Mouse (Mus musculus) forebrain, embryonic 14.5 days (tissue): ENCODE data around the gene Dync1li2. TPM values are rescaled to one million over a fixed set of nuclear protein-coding genes. Genes with fewer than 3 reads are reported as not detected.

Experiments
- ATAC-seq: fragments of 200-750 bp; cut with Nextera tagmentation; 2 replicates; pipeline ENCODE4 v1.8.0; 2017; ENCODE audit warnings: mild to moderate bottlenecking, moderate library complexity
- DNase-seq: peaks from one replicate; pipeline ENCODE4 v3.0.0-alpha.2; 2015; ENCODE audit warnings: low spot score
- H3K27ac ChIP-seq: fragments of 300-500 bp; sonication (generic); 2 replicates; pipeline ENCODE4 v1.5.1; 2014; ENCODE audit warnings: low read depth, mild to moderate bottlenecking, control low read depth, low read length, moderate library complexity
- H3K27me3 ChIP-seq: fragments of 300-500 bp; sonication (generic); replicated peaks from 2 replicates; pipeline ENCODE4 v1.6.1; 2014; ENCODE audit warnings: low read length, control low read depth, mixed read lengths; ENCODE audit not compliant: control insufficient read depth, insufficient read depth
- H3K36me3 ChIP-seq: fragments of 300-500 bp; sonication (generic); 2 replicates; pipeline ENCODE4 v1.6.1; 2014; ENCODE audit warnings: low read length, control low read depth; ENCODE audit not compliant: control insufficient read depth, insufficient read depth
- H3K4me1 ChIP-seq: fragments of 300-500 bp; sonication (generic); 2 replicates; pipeline ENCODE4 v1.6.1; 2014; ENCODE audit warnings: antibody characterized with exemption, low read length, control low read depth; ENCODE audit not compliant: control insufficient read depth, insufficient read depth
- H3K4me2 ChIP-seq: fragments of 300-500 bp; sonication (generic); 2 replicates; pipeline ENCODE4 v1.6.1; 2014; ENCODE audit warnings: mild to moderate bottlenecking, control low read depth, low read length
- H3K4me3 ChIP-seq: fragments of 300-500 bp; sonication (generic); 2 replicates; pipeline ENCODE4 v1.5.1; 2014; ENCODE audit warnings: low read depth, low read length, control low read depth
- H3K9ac ChIP-seq: fragments of 300-500 bp; sonication (generic); 2 replicates; pipeline ENCODE4 v1.6.1; 2014; ENCODE audit warnings: mild to moderate bottlenecking, low read length, control low read depth, moderate library complexity
- H3K9me3 ChIP-seq: fragments of 300-500 bp; sonication (generic); replicated peaks from 2 replicates; pipeline ENCODE4 v1.6.1; 2016; ENCODE audit warnings: low read length, control low read depth, mixed read lengths; ENCODE audit not compliant: control insufficient read depth
- WGBS: fragments of 180-500 bp; shearing (Covaris S2); extraction: QIAGEN DNeasy Blood & Tissue Kit; methylation state at CpG from one replicate; pipeline ENCODE4 v1.1.7; 2014; 5-methylcytosine and 5-hydroxymethylcytosine counted together
- polyA plus RNA-seq: library from polyadenylated mRNA; unstranded; fragments of >200 nt; fragmentation: Nextera tagmentation; extraction: Ambion mirVana; gene quantifications from 2 replicates; pipeline ENCODE4 v1.2.1, GENCODE M21; 2014

Gene Dync1li2
- polyA plus RNA-seq, 1 experiment from 2014 or later: 61.1 TPM

DNA sequence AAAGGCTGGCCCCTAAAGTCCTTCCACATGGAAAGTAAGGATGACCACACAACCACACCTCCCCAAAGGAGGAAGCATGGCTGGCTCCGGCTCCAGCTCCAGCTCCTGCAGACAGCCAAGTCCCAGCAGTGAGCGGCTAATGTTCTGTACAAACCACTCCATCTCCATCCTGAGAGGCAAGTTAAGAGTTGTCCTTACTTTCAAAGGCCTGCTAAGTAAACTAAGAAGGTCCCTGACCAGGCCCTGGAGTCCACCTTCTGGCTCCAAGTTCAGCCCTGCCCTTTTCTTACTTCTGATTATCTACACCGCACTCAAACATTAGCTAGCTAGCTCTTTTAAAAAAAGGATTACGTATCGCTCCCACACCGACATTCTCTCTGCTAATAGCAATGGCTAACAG, 49.1 kb downstream of the Dync1li2 start:
- H3K9me3 ChIP-seq: no peaks in the 10 kb centered on the region
- WGBS: 79% methylated on average over 6 of the region's 6 CpGs
- peak overlapping the region; percentile 87; the same call in 1 of the 2 replicates for H3K9ac ChIP-seq
- H3K36me3 ChIP-seq: no peaks in the 10 kb centered on the region
- peak overlapping the region; percentile 94 for H3K4me2 ChIP-seq
- H3K4me1 ChIP-seq: peaks cover 15% of the 10 kb centered on the region
- 0 out of 2 replicates have a peak overlapping the region, but pooled peaks have one; percentile 77 for H3K4me3 ChIP-seq
- H3K27ac ChIP-seq: no peak overlapping the region
- DNase-seq (no peak), ATAC-seq (no peak)
- no peaks in the 10 kb centered on the region for H3K27me3 ChIP-seq

DNA sequence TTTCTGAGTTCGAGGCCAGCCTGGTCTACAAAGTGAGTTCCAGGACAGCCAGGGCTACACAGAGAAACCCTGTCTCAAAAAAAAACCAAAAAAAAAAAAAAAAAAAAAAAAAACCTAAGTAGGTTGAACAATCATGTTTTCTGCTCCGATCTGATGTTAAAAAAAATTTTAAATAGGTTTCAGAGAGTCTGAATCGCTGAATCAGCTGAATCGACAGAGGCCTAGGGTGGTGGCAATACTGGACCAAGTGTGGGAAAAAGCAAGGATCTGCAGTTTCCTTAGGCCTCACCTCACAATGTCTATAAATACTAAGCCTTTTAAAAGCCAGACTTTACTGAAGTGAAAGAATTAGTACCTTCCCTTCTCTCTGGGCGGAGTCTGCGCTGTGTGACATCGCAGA, 49.7 kb downstream of the Dync1li2 start:
- ATAC-seq (no peak), DNase-seq (no peak)
- no peak overlapping the region for H3K4me3 ChIP-seq
- H3K9ac ChIP-seq: no peak overlapping the region
- no peaks in the 10 kb centered on the region for H3K27me3 ChIP-seq
- H3K4me2 ChIP-seq: no peak overlapping the region
- no peak overlapping the region for H3K27ac ChIP-seq
- H3K4me1 ChIP-seq: peaks cover 15% of the 10 kb centered on the region
- 98% methylated on average over 6 of the region's 7 CpGs for WGBS
- no peaks in the 10 kb centered on the region for H3K36me3 ChIP-seq
- H3K9me3 ChIP-seq: no peaks in the 10 kb centered on the region

DNA sequence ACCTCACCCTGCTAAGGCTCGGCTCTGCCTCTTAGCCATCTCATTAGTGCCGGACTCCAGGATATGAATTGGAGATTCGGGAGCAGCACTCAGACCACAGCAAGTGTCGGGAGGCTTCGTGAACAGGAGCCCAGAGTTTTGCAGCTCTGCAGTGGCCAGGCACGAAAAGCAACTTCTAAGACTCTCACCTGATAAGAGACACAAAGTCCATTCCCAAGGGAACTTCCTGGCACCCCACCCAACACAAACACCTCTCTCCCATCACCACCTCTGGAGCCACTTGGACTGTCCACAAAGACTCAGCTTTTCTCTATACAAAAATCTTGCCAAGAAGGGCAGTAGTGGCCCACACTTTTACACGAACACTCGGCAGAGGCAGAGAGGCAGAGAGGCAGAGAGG, 52.6 kb downstream of the Dync1li2 start:
- no peaks in the 10 kb centered on the region for H3K36me3 ChIP-seq
- no peaks in the 10 kb centered on the region for H3K27me3 ChIP-seq
- H3K9ac ChIP-seq: no peak overlapping the region
- 79% methylated on average over 8 of the region's 8 CpGs for WGBS
- no peak overlapping the region for H3K4me3 ChIP-seq
- no peak overlapping the region for H3K4me2 ChIP-seq
- DNase-seq: no peak
- peaks cover 20% of the 10 kb centered on the region for H3K4me1 ChIP-seq
- H3K9me3 ChIP-seq: no peaks in the 10 kb centered on the region
- no peak overlapping the region for H3K27ac ChIP-seq
- ATAC-seq: no peak

DNA sequence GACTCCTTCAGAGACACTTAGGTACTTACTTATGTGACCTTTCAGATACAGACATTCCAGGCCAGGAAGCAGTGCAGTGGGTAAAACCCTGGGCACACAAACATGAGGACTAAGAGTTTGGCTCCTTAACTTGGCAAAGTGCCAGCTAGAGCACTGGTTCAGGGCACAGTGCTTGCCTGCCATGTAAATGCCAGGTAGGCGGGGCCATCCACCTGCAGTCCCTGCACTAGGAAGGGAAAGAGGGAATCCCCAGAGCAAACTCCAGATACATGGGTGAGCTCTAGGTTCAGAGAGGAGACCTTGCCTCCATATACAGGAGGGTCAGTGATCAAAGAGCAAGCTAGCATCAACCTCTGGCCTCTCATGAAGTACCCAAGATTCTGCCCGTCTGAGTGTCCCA, 54.9 kb downstream of the Dync1li2 start:
- peak; percentile 31 for ATAC-seq
- no peak for DNase-seq

DNA sequence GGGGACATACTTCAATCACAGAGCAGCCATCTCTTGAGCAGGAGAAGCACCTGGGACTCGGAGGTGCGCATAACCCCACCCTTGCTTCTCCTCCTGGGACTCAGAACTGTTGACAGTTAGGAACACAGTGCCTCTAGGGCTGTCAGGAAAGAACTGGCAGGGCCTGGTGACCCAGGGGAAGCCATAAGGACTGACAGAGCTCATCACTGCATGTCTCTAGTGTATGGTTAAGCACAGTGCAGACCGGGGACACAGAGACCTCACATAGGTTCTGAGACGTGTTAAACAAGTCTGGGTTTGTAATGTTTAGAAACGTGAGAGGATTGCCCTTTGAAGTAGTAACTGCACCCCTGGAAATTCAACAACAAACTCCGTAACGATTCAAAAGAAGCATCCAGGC, 55.3 kb downstream of the Dync1li2 start:
- WGBS: 71% methylated on average over 7 of the region's 7 CpGs
- no peaks in the 10 kb centered on the region for H3K9me3 ChIP-seq
- H3K27me3 ChIP-seq: no peaks in the 10 kb centered on the region
- no peak overlapping the region for H3K9ac ChIP-seq
- H3K36me3 ChIP-seq: no peaks in the 10 kb centered on the region
- peaks cover 7% of the 10 kb centered on the region; the same call in 1 of the 2 replicates for H3K4me1 ChIP-seq
- no peak for ATAC-seq
- H3K27ac ChIP-seq: no peak overlapping the region
- H3K4me3 ChIP-seq: no peak overlapping the region
- no peak for DNase-seq
- no peak overlapping the region for H3K4me2 ChIP-seq

More for the DNA sequence above, 54.9 kb downstream of the Dync1li2 start:
- 94% methylated on average over 2 of the region's 2 CpGs for WGBS
- peaks cover 7% of the 10 kb centered on the region; the same call in 1 of the 2 replicates for H3K4me1 ChIP-seq
- no peaks in the 10 kb centered on the region for H3K9me3 ChIP-seq
- no peak overlapping the region for H3K4me2 ChIP-seq
- H3K4me3 ChIP-seq: no peak overlapping the region
- no peaks in the 10 kb centered on the region for H3K27me3 ChIP-seq
- H3K9ac ChIP-seq: no peak overlapping the region
- no peak overlapping the region for H3K27ac ChIP-seq
- H3K36me3 ChIP-seq: no peaks in the 10 kb centered on the region

DNA sequence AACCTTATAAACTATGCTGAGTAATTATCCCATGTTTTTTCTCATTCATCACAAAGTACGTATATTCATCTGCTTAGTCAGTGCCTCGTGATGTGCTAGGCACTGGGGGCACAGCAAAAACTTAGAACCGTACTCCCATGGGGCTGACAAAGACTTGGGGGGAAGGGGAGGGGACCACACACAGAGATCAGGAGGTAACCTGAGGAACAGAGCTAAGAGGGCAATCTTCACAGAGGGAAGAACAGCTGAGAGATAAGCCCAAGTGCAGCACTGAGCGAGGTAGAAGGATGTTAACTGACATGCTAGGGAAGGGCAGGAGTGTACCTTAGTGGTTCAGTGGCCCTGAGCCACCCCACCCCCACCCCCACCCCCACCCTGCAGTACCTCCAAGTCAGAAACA, 56.2 kb downstream of the Dync1li2 start:
- H3K4me1 ChIP-seq: peaks cover 10% of the 10 kb centered on the region; the same call in 1 of the 2 replicates
- no peaks in the 10 kb centered on the region for H3K27me3 ChIP-seq
- no peaks in the 10 kb centered on the region for H3K9me3 ChIP-seq
- no peak for DNase-seq
- H3K4me2 ChIP-seq: no peak overlapping the region
- H3K9ac ChIP-seq: 0 out of 2 replicates have a peak overlapping the region, but pooled peaks have one; percentile 6
- no peaks in the 10 kb centered on the region for H3K36me3 ChIP-seq
- 17% methylated on average over 4 of the region's 4 CpGs for WGBS
- no peak overlapping the region for H3K4me3 ChIP-seq
- peak; percentile 32; the same call in 1 of the 2 replicates for ATAC-seq
- H3K27ac ChIP-seq: no peak overlapping the region

DNA sequence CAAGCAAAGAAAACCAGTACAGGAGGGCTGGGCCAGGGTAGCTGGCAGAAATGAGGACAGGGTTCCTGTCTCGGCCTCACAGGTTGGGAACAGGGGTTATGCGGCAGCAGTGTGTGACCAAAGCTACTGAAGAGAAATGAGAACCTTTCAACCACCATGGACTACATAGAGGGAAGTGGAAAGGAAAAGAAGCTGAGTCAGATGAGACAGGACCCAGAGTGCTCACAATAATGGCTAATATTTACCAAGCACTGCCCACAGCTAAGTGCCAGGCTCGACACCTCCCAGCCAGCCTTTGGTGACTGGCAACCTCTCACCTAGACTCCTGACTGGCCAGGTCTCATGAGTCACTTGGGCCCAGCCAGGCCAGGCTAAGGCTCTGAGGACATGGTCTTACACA, 58.9 kb downstream of the Dync1li2 start:
- WGBS: 69% methylated on average over 3 of the region's 3 CpGs
- ATAC-seq: no peak

DNA sequence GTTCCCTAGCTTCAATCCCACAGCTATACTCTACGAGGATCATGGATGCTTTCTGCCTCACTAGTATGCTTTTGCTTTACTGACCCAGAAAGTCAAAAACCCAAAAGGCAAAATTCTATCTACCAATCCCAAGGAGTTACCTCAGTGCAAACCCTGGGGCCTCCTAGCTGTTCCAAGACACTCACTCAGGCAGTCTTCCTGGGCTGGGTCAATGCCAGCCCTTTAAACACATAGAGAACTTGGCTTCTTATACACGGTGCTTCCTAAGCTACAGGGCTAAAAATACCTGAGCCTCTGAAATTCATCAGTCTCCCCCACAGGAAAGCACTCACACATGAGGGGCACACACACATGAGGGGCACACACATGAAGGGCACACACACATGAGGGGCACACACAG, 59.6 kb downstream of the Dync1li2 start:
- WGBS: 62% methylated on average over 2 of the region's 2 CpGs
- H3K9ac ChIP-seq: no peak overlapping the region
- no peaks in the 10 kb centered on the region for H3K27me3 ChIP-seq
- no peak overlapping the region for H3K4me3 ChIP-seq
- H3K4me1 ChIP-seq: peaks cover 10% of the 10 kb centered on the region; the same call in 1 of the 2 replicates
- H3K9me3 ChIP-seq: no peaks in the 10 kb centered on the region
- DNase-seq (no peak), ATAC-seq (no peak)
- no peaks in the 10 kb centered on the region for H3K36me3 ChIP-seq
- no peak overlapping the region for H3K27ac ChIP-seq
- no peak overlapping the region for H3K4me2 ChIP-seq

More for the DNA sequence above, 58.9 kb downstream of the Dync1li2 start:
- Histone ChIP-seq H3K4me1 (peaks cover 10% of the 10 kb centered on the region; the same call in 1 of the 2 replicates), H3K36me3 (no peaks in the 10 kb centered on the region), H3K9me3 (no peaks in the 10 kb centered on the region), H3K4me2 (no peak overlapping the region), H3K27me3 (no peaks in the 10 kb centered on the region), H3K27ac (no peak overlapping the region), H3K4me3 (no peak overlapping the region), H3K9ac (no peak overlapping the region)
- DNase-seq: no peak

DNA sequence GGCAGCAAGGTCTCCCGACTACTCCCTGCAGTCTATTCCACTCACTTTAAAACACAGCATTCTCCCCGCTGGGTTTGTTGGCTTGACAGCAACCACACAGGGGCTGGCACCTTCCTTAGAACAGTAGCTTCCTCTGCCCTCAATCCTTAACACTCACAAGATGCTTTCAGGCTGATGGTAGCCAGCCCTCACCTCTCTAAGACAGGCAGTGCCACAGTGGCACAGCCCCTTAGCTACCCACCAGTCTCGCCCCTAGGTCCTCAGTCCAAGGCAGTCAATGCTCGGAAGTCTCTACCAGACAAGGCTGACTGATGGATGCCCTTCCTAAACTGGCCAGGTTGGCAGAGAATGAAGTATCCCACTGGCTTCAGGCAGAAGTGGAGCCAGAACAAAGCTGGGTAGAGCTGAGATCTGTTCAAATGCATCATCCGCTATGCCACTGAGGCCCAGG, 61.9 kb downstream of the Dync1li2 start:
- no peak overlapping the region for H3K9ac ChIP-seq
- H3K4me1 ChIP-seq: peaks cover 8% of the 10 kb centered on the region; the same call in 1 of the 2 replicates
- no peaks in the 10 kb centered on the region for H3K27me3 ChIP-seq
- H3K36me3 ChIP-seq: no peaks in the 10 kb centered on the region
- no peak overlapping the region for H3K4me3 ChIP-seq
- ATAC-seq (no peak), DNase-seq (no peak)
- 87% methylated on average over 5 of the region's 5 CpGs for WGBS
- no peak overlapping the region for H3K27ac ChIP-seq
- no peak overlapping the region for H3K4me2 ChIP-seq
- H3K9me3 ChIP-seq: no peaks in the 10 kb centered on the region
